Mouse (Mus musculus): Measurements from ENCODE around the gene Asdurf.
"Not testable (repeated sequence)": the region's sequence is repeated elsewhere in the genome, so short reads cannot be mapped to it uniquely, and the experiment has no call there.

Gene Asdurf

DNA sequence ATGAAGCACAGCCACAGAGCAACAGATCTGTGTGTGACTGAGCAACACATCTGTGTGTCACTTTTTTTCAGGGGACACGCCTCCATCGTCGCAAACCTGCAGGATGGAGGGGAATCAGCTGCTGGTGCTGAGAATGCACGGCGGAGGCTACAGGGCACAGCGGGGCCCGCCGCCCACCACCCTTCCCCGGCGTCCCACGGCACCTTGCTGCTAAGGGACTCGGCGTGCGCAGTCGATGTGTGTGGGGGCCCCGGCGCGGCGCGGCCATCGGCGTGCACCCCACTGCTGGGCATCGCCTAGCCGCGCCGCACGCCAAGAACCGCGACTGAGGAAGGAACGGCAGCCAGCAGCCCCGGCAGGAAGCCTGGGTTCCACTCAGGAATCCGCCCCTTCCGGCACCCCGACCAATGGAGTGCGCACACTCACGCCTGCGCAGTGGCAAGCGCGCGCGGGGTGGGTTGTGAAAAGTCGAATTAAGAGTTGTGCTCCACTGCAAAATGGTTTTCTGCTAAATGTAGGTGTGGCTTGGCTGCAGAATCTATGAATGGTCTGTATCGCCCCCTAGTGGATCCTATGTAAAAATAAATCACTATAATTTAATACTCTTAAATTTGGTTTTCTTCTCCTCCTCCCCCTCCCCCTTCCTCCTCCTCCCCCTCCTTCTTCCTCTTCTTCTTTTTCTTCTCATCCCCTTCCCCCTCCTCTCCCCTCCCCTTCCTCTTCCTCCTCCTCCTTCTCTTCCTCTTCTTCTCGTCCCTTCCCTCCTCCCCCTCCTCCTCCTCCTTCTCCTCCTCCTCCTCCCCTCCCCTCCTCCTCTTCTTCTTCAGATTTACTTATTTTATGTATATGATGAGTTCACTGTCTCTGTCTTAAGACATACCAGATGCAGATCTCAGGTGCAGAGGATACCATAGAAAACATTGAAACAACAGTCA lies at the start of gene Asdurf, which contains the start of the genes Gm28551 and Asnsd1:
Gene Asdurf (minus strand): TSS at position 293 of the 935 bp plus-strand sequence.
Gene Gm28551 (minus strand): TSS at position 341 of the 935 bp plus-strand sequence.
Gene Asnsd1 (minus strand): TSS at position 426 of the 935 bp plus-strand sequence.
- DNase-seq (ENCODE audit: low spot score in 2 of 2) = peak; percentile 97 to 98

DNA sequence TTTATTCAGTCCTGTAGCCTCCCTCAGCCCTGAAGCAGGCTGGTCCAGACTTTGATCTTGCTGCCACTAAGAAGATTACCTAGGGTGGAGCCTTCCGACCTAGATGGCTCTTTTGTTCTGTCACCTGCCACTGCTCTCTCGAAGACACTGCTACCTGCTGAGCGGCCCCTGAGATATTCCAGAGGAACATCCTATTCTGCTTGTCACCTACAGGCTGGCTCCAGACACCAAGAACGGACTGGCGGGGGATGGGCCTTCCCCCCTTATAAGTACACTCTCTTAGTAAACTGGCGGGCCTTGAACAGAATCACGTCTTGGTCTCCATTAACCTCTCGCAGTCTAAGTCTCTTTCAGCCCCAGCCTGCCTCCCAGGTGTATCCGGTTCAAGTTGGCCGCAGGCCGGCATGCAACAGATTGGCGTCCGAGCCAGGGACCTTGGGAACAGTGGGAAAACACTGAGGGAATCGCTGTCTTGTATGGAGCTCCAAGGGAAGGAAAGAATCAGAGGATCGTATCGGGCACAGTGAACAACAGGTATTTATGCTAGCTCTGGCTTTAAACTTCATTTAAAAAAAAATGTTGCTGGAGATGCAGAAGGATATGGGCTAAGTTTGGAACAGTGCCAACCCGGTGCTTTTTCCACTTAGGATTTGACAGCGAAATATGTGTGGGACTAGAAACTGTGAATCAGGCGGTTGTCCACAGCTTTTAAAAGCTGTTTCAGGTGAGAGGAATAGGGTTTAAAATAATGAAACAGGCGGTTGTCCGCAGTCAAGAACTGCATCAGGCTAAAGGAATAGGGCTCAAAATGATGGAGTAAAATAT lies 41.7 kb upstream of the Asdurf start:
- not testable (repeated sequence) for DNase-seq (ENCODE audit: low spot score in 2 of 2)

DNA sequence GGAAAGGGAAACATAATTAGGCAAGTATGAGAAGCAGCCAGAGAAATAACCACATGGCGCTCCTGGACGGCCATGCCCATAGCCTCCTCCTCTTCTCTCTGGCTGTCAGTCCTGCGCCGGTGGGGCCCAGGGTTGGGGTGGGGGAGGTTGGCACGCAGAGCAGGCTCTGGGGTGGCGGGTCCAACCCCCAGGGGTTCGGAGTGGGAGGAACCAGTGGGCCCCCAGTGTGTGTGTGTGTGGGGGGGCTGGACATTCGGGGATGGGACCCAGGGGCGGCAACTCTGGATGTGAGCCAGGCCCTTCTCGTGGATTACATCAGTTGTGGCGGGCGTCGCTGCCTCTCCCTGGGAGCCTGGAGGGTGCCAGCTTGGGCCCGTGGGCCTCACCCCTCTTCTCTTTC lies 36.3 kb upstream of the Asdurf start:
- DNase-seq (ENCODE audit: low spot score in 2 of 2) = no peak

DNA sequence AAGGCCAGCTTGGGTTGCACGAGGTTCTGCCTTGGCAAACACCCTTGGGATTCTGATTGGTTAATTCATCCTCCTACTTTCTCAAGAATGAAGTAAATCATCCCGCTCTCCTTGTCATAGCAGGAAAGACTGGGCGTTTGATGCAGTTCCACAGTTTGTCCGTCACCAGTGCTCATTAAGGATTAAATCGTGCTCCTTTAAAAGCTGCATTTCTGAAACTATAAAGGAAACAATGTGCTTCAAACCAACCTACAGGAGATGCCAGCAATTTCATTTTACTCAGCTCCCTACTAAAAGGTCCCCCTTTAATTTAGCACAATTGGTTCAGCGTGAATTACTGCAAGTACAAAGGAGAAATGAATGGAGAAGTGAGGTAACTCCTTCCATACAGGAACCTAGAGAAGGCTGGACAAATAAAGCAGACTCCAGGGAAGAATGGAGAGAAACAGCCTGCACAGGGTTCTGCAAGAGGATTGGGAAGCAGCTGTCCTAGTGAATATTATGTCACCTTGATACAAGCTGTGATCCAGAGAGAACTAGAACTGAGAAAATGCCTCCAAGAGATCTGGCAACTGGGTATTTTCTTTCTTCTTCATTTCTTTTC lies 31.8 kb upstream of the Asdurf start:
- no peak for DNase-seq (ENCODE audit: low spot score in 2 of 2)

DNA sequence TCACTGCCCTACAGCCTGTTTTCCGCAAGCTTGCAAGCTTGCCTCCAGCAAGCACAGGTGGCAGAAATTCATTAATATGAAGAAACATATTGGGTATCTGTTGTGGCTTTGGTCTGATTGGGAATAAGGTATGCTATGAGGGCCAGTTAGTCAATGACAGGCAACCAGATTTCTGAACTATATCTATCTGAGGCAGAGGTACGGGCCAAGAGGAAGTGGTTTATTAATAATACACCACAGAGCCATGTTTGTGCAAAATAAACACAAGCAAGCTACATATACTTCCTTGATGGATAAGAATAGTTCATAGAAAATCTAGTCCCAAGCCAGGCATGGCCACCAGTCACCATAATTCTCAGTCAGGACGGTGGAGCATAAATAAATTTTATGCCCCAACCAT lies 25.3 kb upstream of the Asdurf start:
- no peak for DNase-seq (ENCODE audit: low spot score in 2 of 2)

DNA sequence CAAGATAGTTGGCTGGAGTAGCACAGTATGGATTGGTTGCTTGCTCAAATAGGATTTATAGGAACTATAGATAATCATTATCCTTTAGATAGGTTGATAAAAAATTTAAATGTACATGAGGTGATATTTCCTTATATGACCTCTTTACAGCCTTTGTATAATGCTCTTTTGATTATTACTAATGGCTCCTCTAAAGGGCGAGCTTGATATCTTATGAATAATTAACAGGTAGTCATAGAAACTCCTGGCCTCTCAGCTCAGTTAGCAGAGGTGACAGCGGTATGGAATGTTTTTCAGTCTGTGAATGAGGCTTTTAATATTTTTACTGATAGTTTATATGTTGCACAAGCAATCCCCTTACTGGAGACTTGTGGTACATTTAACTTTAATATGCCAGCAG lies 23.5 kb upstream of the Asdurf start:
- not testable (repeated sequence) for DNase-seq (ENCODE audit: low spot score in 2 of 2)

DNA sequence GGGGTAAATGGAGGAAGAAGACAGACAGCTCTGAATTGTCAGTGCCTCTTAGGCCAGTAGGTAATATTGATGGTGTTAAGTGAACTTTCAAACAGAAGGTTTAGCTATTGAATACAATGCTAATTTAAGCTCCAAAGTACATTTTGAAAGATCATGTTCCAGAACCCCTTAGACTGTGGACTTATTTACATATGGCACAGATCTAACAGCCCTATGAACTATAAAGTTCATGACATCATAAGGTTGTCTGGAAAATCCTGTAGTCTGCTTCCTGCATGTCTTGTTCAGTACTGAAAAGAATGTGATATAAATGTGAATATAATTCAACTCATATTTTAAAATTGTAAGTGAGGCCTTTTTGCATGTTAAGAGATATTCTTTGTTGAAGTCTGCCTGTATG lies 6.6 kb upstream of the Asdurf start:
- no peak for DNase-seq (ENCODE audit: low spot score in 2 of 2)

DNA sequence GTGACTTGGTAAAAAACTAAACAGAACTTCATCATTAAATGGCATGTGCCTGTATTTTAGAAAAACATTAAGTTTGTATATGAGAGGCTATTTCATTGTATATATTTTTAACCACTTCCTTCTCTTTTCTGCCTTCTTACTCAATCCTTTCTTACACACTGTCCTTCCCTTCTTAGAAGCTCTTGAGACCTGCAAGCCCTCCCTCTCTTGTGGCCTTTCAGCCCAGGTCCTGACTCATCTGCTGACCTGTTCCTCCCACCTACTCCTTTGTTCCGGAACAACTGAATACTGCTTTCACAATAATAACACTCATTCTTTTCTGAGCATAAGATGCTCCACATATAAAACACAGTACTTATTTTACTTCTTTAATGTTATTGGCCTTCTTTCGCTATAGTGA lies 11.3 kb downstream of the Asdurf start:
- DNase-seq (ENCODE audit: low spot score in 2 of 2) = no peak

DNA sequence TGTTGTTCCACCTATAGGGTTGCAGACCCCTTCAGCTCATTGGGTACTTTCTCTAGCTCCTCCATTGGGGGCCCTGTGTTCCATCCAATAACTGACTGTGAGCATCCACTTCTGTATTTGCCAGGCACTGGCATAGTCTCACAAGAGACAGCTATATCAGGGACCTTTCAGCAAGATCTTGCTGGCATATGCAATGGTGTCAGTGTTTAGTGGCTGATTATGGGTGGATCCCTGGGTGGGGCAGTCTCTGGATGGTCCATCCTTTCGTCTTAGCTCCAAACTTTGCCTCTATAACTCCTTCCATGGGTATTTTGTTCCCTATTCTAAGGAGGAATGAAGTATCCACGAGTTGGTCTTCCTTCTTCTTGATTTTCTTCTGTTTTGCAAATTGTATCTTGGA lies 15.0 kb downstream of the Asdurf start:
- DNase-seq (ENCODE audit: low spot score in 2 of 2) = not testable (repeated sequence)

DNA sequence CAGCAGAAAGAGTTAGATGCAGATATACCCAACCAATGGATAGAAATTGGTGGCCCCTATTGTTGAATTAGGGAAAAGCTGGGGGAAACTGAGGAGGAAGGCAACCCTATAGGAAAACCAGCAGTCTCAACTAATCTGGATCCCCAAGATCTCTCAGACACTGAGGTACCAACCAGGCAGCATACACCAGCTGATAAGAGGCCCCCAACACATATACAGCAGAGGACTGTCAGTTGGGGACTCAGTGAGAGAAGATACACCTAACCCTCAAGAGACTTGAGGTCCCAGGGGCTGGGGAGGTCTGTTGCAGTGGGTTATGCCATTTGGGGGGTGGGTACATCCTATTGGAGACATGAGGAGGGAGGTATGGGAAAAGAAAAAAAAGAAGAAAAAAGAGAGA lies 17.0 kb downstream of the Asdurf start:
- DNase-seq (ENCODE audit: low spot score in 2 of 2) = no peak

DNA sequence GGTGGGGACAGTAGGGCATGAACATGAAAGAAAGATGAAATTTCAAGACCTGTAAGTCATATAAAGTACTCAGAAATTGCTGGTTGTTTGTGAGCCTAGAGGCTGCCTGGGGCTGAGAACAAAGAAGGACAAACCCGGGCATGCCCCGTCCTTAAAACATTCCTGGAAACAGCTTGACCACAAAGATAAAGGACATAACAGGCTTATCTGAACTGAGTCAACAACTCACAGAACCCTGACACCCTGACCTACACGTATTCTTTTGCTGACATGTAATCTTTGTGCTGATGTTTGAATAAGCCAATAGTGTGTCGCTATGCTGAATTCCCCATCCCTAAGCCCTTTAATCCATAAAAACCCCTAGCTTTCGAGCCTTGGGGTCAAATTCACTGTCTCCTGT lies 18.9 kb downstream of the Asdurf start:
- not testable (repeated sequence) for DNase-seq (ENCODE audit: low spot score in 2 of 2)

DNA sequence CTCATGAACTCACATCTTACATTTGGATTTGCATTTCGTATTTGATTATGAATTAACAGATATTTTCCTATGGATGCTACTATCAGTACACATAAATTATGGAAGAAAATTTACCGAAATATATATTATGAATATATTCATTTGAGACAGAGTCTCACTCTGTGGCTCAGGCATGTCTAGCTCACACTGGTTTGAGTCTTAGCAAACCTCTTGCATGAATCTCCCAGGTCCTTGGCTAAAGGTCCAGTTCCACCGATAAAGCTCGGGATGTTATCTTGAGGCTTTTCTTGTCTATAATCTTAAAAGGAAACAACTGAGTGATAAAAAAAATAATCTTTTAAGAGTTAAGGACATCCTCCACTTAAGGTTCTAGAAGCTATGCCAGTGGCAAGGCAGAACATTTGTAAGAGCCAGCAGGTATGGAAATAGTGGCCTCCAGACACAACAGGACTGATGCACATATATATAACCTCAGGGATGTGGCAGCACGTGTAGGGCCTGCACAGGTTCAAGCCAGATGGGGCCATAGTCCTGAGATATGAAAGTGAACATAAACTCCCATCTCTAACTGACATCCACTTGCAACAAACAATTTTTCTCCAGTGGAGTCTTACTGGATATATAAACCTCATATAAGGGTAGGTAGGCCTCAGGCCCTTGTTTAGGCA lies 27.5 kb downstream of the Asdurf start:
- no peak for DNase-seq (ENCODE audit: low spot score in 2 of 2)

DNA sequence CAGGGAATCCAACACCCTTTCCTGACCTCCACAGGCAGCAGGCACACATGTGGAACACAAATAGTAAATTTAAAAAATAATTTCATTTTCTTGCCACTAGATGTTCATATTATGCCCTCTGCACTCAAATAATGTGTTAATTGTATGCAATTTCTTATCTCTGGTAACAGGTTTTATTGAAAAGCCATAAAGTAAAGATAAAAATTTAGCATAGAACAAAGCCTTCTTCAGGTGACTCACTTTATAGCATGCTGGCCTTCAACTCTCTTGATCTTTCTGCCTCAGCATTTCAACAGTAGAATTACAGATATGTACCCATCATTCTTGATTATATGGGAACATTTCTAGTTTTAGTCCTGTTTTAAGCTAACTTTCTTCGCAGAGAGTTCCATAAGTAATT lies 28.1 kb downstream of the Asdurf start:
- DNase-seq (ENCODE audit: low spot score in 2 of 2) = no peak

DNA sequence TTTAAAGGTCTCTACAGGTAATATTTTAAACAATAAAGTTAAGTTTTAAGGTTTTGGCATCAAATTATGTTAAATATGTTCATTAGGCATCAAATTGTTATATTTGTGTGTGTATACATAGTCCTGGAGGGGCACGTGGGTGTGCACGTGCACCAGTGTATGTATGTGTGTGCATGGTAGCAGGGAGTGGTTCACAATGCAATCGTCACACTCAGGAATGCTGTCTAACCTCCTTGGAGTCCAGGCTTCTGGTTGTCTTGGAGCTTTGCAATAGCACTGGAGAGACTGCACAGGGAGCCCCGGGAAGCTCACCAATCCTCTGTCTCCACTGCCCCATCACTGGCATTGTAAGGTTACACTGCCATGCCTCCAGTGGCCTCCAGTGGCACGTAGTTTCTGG lies 29.2 kb downstream of the Asdurf start:
- DNase-seq (ENCODE audit: low spot score in 2 of 2) = no peak

DNA sequence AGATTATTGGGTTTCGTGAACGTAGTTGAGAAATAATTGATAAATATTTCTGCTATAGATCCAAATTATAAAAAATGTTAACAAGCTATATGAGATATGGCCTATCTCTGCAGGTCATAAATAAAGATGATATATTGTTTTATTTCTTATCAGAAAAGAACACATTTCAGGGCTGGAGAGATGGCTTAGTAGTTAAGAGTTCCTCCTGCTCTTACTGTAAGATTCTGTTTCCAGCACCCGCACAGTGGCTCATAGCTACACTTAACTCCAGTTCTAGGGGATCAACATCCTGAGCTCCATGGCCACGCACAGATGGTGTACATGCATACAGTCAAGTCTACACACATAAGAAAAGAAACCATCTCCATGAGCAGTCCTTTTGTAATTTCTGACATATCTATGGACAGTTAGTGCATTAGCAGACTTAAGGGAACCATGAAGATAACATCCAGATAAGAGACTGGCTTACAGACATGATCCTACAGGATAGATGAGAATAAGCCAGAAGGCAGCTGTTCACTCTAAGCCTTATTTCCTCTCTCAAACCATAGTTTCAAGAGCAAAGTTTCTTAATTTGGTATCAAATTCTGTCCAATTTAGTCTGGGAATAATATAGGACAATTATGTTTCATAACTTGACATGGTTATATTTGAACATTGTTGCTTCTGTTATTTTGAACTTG lies 30.6 kb downstream of the Asdurf start:
- no peak for DNase-seq (ENCODE audit: low spot score in 2 of 2)

DNA sequence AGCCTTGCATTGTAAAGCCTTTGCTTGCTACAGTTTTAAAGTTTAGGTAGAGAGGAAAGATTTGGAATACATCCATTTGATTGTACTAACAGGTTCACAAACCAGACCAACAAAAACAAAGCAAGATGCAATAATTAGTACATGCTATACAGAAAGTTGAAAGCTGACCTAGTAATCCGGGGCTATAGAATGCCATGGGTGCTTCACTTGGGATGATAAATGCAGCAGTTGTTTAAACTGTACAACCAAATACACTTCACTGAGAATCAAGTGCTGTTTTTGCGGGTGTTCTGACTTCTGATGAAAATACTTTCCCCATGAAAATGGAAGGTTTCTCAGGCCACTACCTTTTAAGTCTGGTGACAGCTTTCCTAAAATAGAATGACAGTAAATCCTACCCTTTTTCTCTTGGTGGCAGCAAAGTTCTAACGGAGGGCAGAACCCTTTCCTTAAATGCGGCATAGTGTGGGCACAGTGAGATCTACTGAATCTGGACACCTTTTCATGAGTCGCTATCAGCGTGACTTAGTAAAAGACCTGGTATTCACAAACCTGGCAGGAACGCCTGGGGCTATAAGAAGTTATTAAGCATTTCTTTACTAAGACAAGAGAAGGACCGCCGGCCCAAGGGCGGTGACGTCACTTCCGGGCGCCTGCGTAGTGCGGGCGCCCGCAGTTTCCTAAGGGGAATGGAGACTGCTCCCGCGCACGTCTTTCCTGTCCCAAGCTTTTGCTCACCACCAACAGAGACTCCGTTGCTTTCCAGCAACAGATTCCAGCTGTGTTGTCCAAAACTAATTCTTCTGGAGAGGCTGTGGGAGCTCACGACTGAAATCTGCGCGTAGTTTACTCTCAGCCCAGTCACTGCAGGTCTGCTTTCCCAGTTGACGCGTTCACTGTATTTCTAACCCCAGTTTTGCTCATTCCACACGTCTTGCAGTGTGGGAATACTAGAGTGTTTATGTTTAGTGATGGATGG lies 39.1 kb downstream of the Asdurf start, which contains the start of gene Osgepl1:
Gene Osgepl1 (plus strand): TSS at position 636 of the 979 bp plus-strand sequence.
- peak; percentile 72 to 73 for DNase-seq (ENCODE audit: low spot score in 2 of 2)

DNA sequence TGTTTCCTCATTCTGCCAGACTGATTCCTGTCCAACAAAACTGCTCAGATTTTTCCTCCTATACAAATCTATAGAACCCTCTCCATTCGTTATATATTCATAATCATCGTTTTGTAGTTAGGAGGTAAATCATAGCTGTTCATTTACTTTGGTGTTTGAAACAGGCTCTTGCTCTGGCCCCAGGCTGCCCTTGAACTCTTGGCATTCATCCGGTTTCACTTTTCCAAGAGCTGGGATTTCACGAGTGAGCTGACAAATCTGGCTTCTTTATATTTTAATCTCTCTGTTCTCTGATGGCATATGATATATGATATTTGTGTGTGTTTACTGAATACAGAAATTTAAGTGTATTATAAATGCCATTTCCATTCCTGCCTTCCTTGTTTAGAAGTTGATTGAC lies 51.9 kb downstream of the Asdurf start:
- DNase-seq (ENCODE audit: low spot score in 2 of 2) = no peak
